Mouse (Mus musculus): ENCODE measurements at regions not wholly inside any gene's neighbourhood (a gene's known extent, or its start where the extent isn't known, plus 50 kb on each side); places are given as distances from the start of the nearest gene placed in this dataset.

- no peak for DNase-seq (ENCODE audit: low read depth, low spot score)
- H3K27ac ChIP-seq (ENCODE audit: control insufficient read depth, low read depth, low read length) = no peak overlapping the region
- H3K4me1 ChIP-seq (ENCODE audit: control insufficient read depth in 1 of 2, insufficient read depth in 2 of 2, low read length in 2 of 2) = no peaks in the 10 kb centered on the region
- no peak for TF ChIP-seq GABPA (IDR thresholded peaks at IDR 0.05; ENCODE audit: low read depth, low read length)
- no peak for TF ChIP-seq USF2 (IDR thresholded peaks at IDR 0.05; ENCODE audit: borderline replicate concordance in 1 of 2, insufficient read depth in 1 of 2, low read depth in 1 of 2, low read length in 2 of 2)
- TF ChIP-seq HCFC1 (IDR thresholded peaks at IDR 0.05; ENCODE audit: low read depth, low read length) = no peak
- no peak for TF ChIP-seq MXI1 (IDR thresholded peaks at IDR 0.05; ENCODE audit: low read depth, low read length)
- TF ChIP-seq SMC3 (IDR thresholded peaks at IDR 0.05; ENCODE audit: low read depth, low read length) = no peak
- TF ChIP-seq NRF1 (IDR thresholded peaks at IDR 0.05; ENCODE audit: insufficient read depth, low read depth, low read length, poor library complexity, severe bottlenecking) = no peak
- TF ChIP-seq EP300 (IDR thresholded peaks at IDR 0.05; ENCODE audit: low read depth in 1 of 2, low read length in 2 of 2) = no peak
- TF ChIP-seq CHD2 (IDR thresholded peaks at IDR 0.05; ENCODE audit: low read length) = no peak
- TF ChIP-seq MAZ (IDR thresholded peaks at IDR 0.05; ENCODE audit: low read depth, low read length) = no peak
- TF ChIP-seq POLR2A (IDR thresholded peaks at IDR 0.05; ENCODE audit: control insufficient read depth in 1 of 2, insufficient read depth in 1 of 2, low read depth in 1 of 2, low read length in 2 of 2, poor library complexity in 1 of 2) = no peak
- no peaks in the 10 kb centered on the region for H3K27me3 ChIP-seq (ENCODE audit: control insufficient read depth in 1 of 2, insufficient read depth in 2 of 2, low read length in 2 of 2)
- no peak overlapping the region for H3K4me3 ChIP-seq (ENCODE audit: control insufficient read depth in 1 of 2, insufficient read depth in 1 of 2, low read depth in 2 of 2, low read length in 2 of 2)
- H3K9me3 ChIP-seq (replicated peaks; ENCODE audit: insufficient read depth, low read length) = no peaks in the 10 kb centered on the region
- H3K9ac ChIP-seq (ENCODE audit: control insufficient read depth, low read depth, low read length, poor library complexity, severe bottlenecking) = no peak overlapping the region
- no peaks in the 10 kb centered on the region for H3K36me3 ChIP-seq (ENCODE audit: control insufficient read depth in 1 of 2, insufficient read depth in 2 of 2, low read length in 2 of 2)
- no peaks in the 10 kb centered on the region for H3K79me2 ChIP-seq (ENCODE audit: control insufficient read depth, insufficient read depth, low read length, poor library complexity)
Measured at GRCm38 (mm10) chr17:94054436-94055060, 695.3 kb downstream of the Mettl4 start.

DNA sequence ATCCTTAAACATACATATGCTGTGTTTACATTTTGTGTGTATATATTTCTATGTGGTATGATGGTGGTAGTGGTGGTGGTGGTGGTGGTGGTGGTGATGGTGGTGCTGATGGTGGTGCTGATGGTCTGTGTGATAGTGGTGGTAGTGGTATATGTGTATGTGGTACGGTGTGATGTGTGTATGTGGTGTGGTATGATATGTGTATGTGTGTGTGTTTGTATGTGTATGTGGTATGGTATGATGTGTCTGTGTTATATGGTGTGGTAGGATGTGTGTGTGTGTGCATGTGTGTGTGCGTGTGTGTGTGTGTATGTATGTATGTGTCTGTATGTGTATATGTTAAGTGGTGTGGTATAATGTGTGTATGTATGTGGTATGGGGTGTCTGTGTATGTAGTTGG is 701.3 kb downstream of the Mettl4 start:
- no peaks in the 10 kb centered on the region for H3K79me2 ChIP-seq (ENCODE audit: control insufficient read depth, insufficient read depth, low read length, poor library complexity)
- H3K4me3 ChIP-seq (ENCODE audit: control insufficient read depth in 1 of 2, insufficient read depth in 1 of 2, low read depth in 2 of 2, low read length in 2 of 2) = no peak overlapping the region
- DNase-seq (ENCODE audit: low read depth, low spot score) = no peak
- no peak overlapping the region for H3K9ac ChIP-seq (ENCODE audit: control insufficient read depth, low read depth, low read length, poor library complexity, severe bottlenecking)
- no peaks in the 10 kb centered on the region for H3K36me3 ChIP-seq (ENCODE audit: control insufficient read depth in 1 of 2, insufficient read depth in 2 of 2, low read length in 2 of 2)
- H3K27ac ChIP-seq (ENCODE audit: control insufficient read depth, low read depth, low read length) = no peak overlapping the region
- H3K9me3 ChIP-seq (replicated peaks; ENCODE audit: insufficient read depth, low read length) = no peaks in the 10 kb centered on the region
- TF ChIP-seq MAFK (IDR thresholded peaks at IDR 0.05; ENCODE audit: borderline replicate concordance, low read depth, low read length) (no peak), ZC3H11A (IDR thresholded peaks at IDR 0.05; ENCODE audit: low read depth, low read length) (no peak), MYB (IDR thresholded peaks at IDR 0.05; ENCODE audit: low read depth, low read length) (no peak), POLR2AphosphoS2 (IDR thresholded peaks at IDR 0.05; ENCODE audit: low read length) (no peak)
- no peaks in the 10 kb centered on the region for H3K27me3 ChIP-seq (ENCODE audit: control insufficient read depth in 1 of 2, insufficient read depth in 2 of 2, low read length in 2 of 2)
- no peaks in the 10 kb centered on the region for H3K4me1 ChIP-seq (ENCODE audit: control insufficient read depth in 1 of 2, insufficient read depth in 2 of 2, low read length in 2 of 2)

GRCm38 (mm10) chr17:94038221-94038620 is 711.6 kb downstream of the Mettl4 start:
- Histone ChIP-seq H3K27ac (ENCODE audit: control insufficient read depth, low read depth, low read length) (no peak overlapping the region), H3K9ac (ENCODE audit: control insufficient read depth, low read depth, low read length, poor library complexity, severe bottlenecking) (no peak overlapping the region), H3K79me2 (ENCODE audit: control insufficient read depth, insufficient read depth, low read length, poor library complexity) (no peaks in the 10 kb centered on the region), H3K4me3 (ENCODE audit: control insufficient read depth in 1 of 2, insufficient read depth in 1 of 2, low read depth in 2 of 2, low read length in 2 of 2) (no peak overlapping the region), H3K36me3 (ENCODE audit: control insufficient read depth in 1 of 2, insufficient read depth in 2 of 2, low read length in 2 of 2) (no peaks in the 10 kb centered on the region), H3K4me1 (ENCODE audit: control insufficient read depth in 1 of 2, insufficient read depth in 2 of 2, low read length in 2 of 2) (no peaks in the 10 kb centered on the region), H3K27me3 (ENCODE audit: control insufficient read depth in 1 of 2, insufficient read depth in 2 of 2, low read length in 2 of 2) (no peaks in the 10 kb centered on the region), H3K9me3 (replicated peaks; ENCODE audit: insufficient read depth, low read length) (no peaks in the 10 kb centered on the region)
- TF ChIP-seq ZKSCAN1 (IDR thresholded peaks at IDR 0.05; ENCODE audit: low read depth, low read length) (no peak), ELF1 (IDR thresholded peaks at IDR 0.05; ENCODE audit: low read depth, low read length) (no peak), JUND (IDR thresholded peaks at IDR 0.05; ENCODE audit: low read depth, low read length) (no peak), MAFK (IDR thresholded peaks at IDR 0.05; ENCODE audit: borderline replicate concordance, low read depth, low read length) (no peak), KAT2A (conservative IDR thresholded peaks at IDR 0.05; ENCODE audit: low read depth, low read length) (no peak), E2F4 (IDR thresholded peaks at IDR 0.05; ENCODE audit: borderline replicate concordance, low read depth, low read length) (no peak), ZNF384 (IDR thresholded peaks at IDR 0.05; ENCODE audit: low read depth, low read length) (no peak), MEF2A (IDR thresholded peaks at IDR 0.05; ENCODE audit: extremely low read depth, insufficient replicate concordance, low read depth, low read length, poor library complexity, severe bottlenecking) (no peak), BHLHE40 (IDR thresholded peaks at IDR 0.05; ENCODE audit: borderline replicate concordance, low read depth, low read length) (no peak), POLR2AphosphoS5 (IDR thresholded peaks at IDR 0.05; ENCODE audit: borderline replicate concordance, low read depth, low read length) (no peak), GATA1 (IDR thresholded peaks at IDR 0.05; ENCODE audit: low read depth, low read length) (no peak), RCOR1 (IDR thresholded peaks at IDR 0.05; ENCODE audit: low read depth, low read length) (no peak)
- DNase-seq (ENCODE audit: low read depth, low spot score) = no peak
